Mouse (Mus musculus) mature B cell (primary cell): Measurements from ENCODE around the gene Prokr2.

Source experiments
- in situ Hi-C: fragments of 300-500 bp; cut with MboI; formaldehyde crosslinking; loops from 2 replicates; pipeline ENCODE4 v1.14.3; 2019

The Prokr2 gene

DNA sequence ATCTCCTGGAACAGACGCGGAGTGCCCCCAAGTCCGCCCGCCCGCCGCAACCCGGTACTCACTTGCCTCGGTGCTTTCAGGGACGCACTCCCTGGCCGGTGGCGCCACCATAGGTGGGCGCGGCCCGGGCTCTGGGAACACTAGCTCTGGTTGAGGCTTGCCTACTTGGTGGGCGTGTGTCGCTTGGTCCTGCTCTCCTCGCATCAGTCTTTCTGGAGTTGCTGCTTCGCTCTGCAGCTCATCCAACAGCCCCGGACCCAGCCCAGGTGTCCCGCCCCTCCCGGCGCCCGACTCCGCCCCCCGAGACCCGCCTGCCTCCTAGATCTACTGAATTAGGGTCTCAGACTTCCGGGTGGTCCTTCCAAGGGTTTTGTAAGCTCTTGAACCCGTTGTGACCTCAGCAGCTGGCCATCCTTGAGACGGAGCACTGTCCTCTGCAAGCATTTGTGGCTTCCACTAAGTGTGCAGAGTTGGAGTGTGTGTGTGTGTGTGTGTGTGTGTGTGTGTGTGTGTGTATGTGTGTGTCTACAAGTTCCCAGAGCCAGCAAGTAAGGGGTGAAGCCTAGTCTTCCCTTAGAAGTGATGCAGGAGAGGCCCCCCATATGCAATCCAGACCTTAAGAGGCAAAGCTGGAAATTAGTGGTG is at the start of gene Prokr2:
Gene Prokr2, minus strand, starts transcription at position 254 of the 645 bp plus-strand sequence.
- in situ Hi-C loops = no loop called here

DNA sequence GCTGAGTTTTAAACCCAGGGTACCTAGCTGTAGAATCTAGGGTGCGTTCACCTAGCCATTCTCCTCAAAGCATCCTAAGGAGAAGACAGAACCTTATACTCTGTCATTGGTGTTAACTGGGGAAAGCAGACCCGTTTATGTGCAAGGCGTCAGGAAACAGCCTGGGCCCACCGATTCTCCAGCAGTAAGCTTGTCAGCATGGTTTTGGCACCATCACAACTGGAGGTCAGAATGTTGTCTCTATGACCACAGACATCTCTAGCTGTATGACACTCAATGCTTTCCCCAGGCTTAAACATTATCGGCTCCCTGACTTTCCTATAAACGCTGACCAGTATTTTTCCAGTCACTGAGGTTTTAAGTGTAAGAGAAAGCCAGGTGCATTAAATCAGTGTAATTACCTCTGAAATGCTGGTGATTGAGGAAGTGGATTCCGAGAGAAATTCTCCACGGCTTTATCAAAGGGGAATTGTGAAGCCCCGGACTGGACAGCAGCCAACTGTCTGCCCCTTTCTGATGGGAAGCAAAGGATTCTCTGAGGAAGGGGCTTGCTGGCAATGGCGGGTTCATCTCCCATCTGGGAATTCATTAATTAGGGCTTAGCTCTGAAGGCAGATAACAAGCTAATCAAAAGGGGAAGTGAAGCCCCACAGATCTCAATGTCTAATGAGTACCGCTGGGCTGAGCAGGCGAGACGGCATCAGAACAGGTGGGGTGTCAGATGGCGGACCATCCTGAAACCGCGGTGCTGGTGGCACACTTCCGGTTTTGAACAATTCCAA is 42.1 kb upstream of the Prokr2 start:
- in situ Hi-C loops = no loop called here

DNA sequence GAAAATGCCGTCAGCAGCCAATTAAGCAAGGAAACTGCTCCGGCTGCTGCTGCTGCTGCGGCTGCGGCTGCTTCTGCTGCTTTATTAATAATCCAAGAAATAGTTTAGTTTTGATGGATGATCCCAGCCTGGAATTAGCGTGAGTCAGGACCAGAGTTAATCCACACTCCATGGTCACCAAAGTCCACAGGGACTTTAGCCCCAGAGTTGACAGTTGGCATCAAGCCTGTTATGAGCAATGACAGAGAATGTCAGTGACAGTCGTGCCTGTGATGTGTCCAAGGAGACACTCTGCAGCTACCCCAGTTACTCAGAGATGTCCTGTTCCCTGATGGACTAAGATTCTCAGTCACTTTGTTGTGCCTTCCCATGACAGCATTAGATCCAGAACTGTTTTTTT is 40.3 kb upstream of the Prokr2 start:
- in situ Hi-C loops = no loop called here

DNA sequence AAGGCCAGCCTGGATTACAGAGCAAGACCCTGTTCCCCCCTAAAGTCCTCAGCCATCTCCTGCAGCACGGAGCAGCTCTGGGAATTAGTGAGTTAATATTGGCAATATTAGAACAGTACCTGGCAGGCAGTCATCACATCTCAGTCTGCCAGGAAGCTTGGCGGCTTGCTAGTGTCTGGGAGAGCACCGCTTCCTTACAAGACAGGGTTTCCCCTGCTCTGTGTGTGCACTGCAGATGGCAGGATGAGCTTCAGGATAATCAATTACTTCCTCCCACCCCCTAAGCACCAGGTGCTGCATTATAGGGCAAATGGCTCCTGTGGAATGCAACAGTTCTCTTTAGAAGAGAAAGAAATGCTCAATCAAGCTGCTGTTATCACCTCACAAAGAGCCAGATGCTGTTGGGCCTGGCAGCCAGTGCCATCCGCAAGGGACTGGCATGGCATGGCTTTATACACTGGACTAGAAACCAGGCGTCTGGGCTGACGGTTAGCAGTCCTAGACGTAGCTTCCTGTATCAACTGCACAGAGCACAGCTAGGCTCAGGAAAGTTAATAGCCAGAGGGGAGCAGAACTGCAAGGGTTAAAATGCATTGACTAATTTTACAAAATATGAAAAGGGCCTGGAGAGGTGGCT is 38.3 kb upstream of the Prokr2 start:
- in situ Hi-C loops = no loop called here

DNA sequence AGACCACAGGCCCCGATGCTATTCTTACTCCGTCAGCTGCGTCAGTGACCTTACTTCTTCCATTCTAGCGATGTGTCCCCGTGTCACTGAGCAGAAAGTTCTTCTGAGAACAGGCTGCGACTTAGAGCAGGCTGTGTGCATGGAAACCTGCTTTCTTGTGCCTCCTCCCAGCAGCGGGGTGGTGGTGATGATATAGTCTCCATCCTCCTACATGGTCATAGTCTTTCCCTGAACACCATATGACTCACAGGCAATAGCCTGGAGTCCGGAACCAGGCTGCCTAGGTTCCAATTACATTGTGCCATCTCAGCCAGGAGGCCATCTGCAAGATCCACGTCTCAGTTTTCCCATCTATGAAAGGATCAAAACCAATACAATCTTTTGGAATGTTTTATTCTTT is 37.6 kb upstream of the Prokr2 start:
- in situ Hi-C loops = no loop called here

DNA sequence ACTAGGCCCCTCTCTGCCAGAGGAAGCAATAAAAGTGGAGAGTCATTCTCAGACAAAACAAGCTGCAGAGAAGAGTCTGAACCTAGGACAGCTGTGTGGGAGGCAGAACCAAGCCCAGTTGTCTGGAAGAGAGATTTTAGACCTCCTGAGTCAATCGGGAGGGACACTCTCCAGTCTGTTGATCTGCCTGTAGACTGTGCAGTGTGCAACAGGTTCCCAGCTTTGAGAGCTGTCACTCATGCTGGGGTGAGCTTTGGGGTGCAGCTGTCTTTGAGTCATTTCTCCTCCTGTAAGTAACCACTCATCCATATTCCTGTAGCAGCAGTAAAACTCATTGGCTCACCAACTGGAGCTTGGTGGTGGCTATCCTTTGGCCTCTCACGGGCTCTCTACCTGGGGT is 33.2 kb upstream of the Prokr2 start:
- in situ Hi-C loops = no loop called here

DNA sequence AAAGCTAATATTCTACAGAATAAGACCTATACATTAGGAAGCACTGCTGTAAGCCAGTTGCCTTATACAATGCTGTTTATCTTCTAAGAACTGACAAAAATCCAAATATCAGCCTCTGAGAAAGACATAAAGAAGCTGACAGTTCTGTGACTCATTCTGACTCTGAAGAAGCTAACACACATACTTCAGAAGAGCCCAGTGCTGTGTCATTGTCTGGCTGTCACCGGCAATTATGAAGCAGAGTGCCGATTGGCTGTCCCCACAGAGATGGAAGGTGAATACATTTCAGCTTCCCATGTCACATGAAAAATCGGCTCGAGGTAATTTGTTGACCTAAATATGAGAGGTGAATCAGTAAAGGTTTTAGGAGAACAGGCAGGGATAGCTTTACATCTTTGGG is 24.9 kb upstream of the Prokr2 start:
- in situ Hi-C loops = no loop called here

DNA sequence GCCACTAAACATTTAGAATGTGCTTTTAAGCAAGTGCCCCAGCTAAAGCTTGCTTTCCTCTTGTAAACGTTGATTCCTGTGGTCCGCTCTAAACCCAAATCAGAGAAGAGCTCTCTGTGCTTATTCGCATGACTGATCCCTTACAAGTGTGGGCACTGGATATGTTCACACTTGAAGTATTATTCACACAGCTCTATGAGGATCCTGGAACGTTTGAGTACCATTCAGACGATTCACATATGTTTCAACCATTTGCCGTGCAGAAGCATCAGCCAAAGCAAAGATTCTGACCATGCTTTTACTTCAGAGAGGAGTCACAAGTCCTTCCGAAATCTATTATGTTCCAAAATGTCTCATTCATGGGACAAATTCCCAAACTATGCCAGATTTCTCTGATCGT is 12.9 kb upstream of the Prokr2 start:
- in situ Hi-C loops = no loop called here

DNA sequence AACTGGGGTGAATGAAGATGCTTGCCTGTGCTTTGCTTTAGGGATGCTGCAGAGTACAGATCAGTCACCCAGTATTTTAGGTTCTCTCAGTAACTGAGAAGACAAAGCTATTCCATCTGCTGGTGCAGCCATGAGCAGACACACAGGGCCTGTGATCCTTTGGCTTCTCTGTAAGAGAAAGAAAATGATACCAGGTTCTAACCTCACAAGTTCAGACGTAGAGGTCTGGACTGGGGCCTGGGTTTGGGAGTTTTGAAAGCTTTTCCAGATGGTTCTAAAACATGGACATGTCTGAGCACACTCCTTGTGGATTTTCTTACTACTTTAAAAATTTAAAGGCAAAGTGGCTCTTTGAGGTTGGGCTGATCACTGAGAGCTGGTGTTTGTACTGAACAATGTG is 10.5 kb upstream of the Prokr2 start:
- in situ Hi-C loops = no loop called here

DNA sequence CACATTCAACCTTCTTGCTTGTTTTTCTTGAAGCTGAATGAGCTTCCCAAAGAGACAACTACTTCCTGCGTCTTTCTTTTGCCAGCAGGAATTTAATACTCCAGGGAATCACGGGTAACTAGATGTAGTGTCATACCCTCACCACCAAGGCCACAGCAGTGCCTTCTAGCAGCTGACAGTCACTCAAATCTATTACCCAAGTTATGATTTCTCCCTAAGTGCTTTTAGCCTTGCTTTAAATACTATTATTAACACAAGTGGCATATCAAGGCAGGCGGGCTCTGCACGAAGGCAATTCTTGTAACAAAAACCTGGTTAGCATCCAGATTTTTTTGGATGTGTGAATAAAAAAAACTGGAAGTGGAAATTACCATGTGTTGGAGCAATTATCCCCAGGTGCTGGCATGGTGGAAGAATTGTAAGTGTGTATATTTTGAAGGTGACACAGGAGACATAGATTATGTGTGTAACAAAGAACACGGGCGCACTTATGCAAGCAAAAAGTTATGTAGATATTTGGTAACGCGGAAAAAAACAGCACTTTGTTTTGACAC is 5.4 kb upstream of the Prokr2 start:
- in situ Hi-C loops = no loop called here

DNA sequence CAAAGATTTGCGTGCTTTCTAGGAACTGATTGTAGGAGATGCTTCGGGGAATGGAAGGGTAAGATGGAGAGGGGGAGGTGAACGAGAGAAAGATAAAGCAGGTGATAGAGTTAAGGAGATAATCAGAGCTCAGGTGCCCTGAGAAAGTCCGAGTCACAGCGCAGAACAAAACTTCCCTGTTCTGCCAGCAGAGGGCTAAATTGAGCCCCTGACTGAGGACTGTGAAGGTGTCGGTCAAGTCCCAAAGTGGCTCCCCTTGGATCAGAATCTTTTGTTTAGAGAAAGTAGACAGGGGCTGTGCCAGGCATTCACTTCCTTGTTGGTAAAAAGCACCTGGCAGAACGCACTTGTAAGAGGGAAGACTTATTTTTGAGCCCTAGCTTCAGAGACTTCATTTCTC is 4.3 kb upstream of the Prokr2 start:
- in situ Hi-C loops = no loop called here

DNA sequence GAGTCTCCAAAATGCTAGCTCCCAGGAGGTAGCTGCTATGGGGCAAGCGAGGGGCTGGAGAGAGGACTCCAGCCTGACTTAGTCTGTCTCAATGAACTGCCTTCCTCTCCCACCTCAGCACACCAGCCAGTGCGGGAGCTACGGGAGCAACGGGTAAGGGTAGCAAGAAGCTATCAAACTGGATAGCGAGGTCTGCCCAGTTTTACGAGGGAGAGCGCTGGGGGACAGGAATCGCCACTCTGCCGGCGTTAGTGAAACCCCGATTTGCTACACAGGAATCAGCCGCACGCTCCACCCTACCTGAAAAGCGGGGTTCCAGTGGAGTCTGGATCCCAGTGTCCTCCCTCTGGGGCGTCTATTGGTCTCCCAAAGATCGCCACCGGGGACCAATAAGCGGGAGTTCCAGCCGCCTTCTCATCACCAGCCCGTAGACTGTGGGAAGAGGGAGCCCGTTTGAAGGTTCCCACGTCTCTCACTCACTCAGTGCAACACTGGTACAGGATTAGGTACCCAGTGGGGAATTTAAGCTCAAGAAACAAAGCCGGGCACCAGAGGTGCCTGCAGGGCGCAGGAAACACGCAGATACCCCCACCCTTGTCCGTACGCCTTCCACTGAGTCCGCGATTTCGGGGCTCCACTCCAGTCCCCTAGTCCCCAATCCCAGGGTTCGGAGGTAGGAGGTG is 595 bp downstream of the Prokr2 start:
- in situ Hi-C loops = no loop called here

DNA sequence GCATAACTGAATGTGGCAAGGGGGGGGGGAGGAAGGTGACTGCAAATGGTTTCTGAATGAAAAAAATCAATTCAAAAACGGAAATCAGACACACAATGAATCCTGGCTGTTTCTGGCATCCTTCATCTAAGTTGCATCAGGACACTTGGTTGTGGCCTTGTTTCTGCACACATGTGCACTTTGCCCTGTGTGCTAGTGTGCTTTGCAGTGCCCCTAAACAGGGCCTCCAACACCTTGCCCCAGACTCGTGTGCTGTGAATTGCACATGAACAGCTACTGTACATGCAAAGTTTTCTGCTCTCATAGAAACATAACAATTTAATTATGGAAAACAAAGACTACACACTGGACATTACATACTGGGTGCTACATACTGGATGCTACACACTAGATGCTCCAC is 2.9 kb downstream of the Prokr2 start:
- in situ Hi-C loops = no loop called here

DNA sequence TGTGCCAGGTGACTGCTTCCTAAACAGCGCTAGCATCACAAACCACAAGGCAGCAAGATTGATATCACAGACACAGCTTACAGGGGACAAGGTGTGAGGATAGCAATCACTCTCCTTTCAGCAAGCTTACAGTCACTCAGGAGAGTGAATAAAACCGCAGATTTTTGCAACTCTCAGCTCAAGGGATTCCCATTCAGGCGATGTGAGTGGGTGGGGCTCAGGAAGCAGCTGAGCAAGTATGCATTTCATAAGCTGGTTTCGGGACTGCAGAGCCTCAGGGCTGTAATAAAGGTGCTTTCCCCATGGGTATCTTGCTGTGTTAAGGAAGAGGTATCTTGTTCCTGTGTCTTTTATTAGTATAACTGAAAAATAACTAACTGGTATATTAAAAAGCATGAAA is 5.6 kb downstream of the Prokr2 start:
- in situ Hi-C loops = no loop called here

DNA sequence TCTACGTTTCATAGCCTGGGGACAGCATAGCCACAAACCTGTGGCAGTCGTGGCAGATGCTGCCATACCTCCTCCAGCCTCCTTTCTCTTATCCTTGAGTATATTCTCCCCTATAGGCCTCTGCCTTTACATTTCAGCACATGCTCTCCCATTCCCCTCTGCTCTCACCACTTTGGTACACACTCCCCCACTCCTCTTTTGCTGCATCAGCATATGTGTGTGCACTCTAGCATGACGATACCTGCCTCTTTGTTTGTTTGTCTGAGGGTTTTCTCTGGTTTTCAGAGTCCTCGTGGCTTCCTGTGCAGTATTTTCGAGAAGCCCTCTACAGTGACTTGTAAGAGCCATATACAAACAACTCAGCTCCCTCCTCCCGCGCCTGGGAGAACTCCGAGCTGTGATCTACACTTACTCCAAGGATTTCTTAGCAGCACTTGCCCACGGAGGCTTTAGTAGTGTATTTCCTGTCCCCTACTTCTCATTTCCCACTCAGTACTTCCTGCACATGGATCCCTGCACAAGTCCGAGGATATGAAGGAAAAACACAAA is 6.6 kb downstream of the Prokr2 start:
- in situ Hi-C loops = no loop called here

DNA sequence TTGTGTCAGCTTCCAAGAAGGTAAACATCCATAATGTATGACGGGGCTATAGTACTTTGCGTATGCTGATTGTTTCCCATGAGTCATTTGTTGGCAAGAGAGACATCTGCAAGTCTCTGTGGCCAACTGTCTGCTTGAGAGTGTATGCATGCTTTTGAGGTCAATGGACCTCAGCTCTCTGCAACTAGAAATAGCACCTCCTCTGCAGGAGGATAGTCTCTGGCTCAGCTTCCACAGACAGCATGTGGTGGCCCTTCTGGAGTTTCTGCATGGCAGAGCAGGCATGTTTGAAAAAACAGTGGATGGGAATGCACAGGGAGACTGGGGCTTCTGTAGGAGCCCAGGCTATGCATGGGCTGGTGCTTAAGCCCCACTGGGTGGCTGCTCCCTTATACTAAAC is 7.8 kb downstream of the Prokr2 start:
- in situ Hi-C loops = no loop called here

DNA sequence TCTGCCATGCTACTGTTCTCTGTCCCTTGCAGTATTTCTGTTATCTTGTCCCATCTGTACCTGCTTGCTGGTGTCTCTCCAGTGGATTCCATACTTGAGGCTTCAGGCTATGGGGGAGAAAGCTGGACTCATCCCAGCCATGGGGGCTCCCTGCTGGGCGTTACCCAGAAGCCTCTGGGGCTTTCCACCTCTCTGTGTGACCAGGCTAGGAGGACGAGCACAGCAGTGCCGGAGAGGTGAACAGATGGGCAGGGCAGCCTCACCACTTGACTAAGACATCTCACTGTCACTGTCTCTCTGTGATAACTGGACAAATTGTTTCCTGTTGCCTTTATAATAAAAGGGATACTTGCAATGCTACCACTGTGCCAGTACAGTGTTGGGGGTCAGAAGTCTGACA is 9.5 kb downstream of the Prokr2 start:
- in situ Hi-C loops = no loop called here

DNA sequence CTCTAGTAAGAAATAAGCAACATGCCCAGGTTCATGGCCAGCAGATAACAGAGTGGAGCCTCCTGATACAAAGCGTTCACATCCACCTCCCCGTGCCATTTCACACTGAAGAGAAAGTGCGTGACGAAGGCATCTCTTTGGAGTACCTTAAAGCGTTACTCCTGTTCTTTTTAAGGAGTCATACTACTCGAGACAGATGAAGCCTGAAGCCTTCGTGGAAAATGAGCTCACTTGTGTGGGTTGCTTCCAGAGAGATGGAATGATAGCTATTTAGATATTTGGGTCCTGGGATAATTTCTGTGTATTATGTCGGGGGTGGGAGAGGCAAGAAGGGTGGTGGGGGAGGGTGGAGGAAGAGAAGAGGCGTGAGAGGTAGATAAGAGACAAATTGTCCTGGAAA is 10.1 kb downstream of the Prokr2 start:
- in situ Hi-C loops = no loop called here

DNA sequence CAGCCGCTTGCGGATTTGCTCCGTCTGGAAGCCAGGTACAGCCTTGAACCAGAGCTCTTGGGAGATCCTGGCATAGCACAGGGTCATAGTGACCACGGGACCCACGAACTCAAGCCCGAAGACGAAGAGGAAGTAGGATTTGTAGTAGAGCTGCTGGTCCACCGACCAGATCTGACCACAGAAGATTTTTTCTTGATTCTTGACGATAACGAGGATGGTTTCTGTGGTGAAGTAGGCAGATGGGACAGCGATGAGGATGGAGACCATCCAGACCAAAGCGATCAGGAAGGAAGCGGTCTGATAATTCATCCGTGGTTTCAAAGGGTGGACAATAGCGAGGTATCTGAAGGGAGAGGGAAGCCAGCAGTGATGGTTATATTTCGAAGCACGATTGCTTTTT is 11.5 kb downstream of the Prokr2 start:
- in situ Hi-C loops = no loop called here

DNA sequence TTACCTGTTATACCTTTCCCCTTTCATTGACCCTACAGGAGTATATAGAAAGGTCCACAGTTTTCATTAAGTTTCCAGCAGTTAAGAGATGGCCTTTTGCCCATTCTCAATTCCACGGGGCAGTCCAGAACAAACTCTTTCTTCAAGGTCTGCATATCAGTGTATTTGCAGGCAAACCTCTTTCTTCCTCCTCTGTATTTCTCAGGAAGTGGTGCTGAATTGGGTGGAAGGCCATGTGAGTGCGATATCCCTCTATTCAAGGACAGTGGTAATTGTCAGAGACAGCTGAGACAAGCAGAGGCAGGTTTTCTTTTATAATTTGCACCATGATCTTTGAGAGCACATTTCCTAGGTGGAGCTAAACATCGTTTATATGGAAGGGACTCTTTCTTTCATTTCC is 16.8 kb downstream of the Prokr2 start:
- in situ Hi-C loops = no loop called here

DNA sequence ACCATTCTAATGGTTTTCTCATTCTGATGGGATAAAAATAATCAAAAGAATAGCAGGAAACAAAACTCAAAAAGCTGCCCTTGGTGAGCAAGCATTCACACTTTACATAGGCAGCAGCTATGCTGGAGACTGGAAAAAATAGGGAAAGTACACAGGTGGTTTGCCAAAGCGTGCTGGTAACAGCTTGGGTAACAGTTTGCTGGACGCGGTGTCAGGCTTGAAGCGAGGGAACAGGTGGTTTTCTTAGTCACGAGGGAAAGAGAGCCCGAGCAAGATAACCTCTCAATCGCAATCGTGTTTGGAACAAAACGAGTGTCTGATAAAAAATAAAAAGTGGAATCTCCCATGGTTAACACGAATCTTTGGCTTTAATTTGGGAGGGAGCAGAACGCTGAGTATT is 41.4 kb downstream of the Prokr2 start:
- in situ Hi-C loops = no loop called here

DNA sequence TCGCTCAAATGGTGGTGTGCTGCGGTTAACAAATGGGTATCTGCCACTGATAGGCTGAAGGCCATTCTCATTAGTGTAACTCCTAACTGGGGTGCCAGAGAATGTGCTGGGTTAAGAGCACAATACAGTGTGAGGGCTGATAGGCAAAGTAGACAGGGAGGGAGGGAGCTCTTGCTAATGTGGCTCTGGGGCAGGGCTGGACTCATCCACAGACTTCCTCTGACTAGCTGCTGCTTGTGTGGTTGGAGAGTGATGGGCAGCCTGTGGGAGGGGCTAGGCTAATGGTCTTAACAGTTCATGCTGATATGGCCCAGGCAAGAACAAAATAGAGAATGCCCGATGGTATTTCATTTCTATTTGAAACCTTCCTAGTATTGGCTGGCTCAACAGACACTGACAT is 44.0 kb downstream of the Prokr2 start:
- in situ Hi-C loops = no loop called here
